Mouse (Mus musculus) ovary, adult 18-20 months (tissue): ENCODE results near the gene Mup3.
"Not testable (repeated sequence)": the region's sequence is repeated elsewhere in the genome, so short reads cannot be mapped to it uniquely, and the experiment has no call there.

Experiments
- DNase-seq: peaks from one replicate; pipeline ENCODE4 v3.0.0; 2022; ENCODE audit warnings: low spot score, mixed read lengths

Mup3 gene

DNA sequence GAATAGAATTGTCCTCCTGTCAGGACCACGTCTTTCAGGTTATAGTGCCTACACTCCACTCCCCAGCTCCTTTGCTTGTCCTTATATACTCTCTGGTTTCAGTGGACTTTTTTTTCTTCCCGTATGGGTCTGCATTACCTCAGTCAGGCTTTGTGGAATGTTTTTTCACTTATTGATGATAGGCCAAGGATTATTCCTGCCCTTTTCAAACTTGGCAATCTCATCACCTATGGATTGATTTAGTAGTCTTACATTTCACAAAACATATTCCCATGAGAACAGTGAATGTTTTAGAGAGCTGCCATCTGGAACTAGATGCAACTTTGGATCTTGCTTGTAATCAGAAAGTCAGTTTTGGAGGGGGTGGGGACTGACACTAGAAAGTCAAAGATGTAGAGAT is at the start of gene Mup3:
TSS of gene Mup3 (minus strand) at position 102 of the 400 bp plus-strand sequence.
- DNase-seq, result no peak

DNA sequence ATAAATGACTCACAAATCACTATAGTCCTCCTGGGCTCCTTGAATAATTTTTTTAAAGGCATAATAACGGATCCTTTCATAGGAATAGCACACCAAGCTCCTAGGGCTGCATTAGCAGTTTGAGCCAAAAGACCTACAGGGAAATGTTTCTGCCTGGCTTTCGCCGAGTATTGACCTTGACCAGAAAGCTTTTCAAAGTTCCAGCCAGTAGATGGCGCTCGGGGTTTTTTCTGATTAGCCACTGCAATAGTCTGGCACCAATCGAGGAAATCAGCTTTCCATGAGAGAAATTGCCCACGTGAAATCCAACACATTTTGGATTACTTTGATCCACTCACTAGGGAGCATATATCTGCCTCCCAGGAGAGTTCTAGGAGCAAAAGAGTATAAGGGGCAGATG is 46.6 kb upstream of the Mup3 start:
- DNase-seq, result no peak

DNA sequence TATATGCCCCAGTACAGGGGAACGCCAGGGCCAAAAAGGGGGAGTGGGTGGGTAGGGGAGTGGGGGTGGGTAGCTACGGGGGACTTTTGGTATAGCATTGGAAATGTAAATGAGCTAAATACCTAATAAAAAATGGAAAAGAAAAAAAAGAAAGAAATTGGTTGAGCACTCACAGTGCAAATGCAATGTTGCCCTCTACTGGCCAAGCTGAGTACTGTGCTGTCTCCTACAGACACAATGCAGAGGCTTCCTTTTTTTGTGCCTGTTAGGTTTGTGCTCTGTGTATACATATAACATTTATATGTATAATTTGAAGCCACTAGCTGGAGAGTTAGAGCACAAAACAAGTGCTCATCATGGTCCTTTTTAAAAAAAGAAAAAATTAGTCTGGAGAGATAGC is 16.2 kb upstream of the Mup3 start:
- not testable (repeated sequence) for DNase-seq

DNA sequence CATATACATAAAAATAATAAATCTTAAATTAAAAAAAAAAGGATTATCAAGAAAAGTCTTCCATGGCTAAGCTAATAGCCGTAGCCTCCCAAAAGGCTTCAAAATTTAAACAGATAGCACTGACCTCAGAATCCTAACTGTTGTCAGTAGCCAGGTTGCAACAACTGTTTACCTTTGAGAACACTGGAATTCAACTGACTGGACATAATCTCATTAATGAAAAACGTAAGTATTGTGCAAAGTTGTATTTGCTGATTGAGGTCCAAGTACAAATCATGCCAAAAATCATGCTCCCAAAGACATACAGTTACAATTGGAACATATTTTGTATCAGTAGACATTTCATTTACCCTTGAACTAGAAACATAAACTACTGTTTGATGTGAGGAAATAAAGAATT is 811 bp upstream of the Mup3 start:
- no peak for DNase-seq

DNA sequence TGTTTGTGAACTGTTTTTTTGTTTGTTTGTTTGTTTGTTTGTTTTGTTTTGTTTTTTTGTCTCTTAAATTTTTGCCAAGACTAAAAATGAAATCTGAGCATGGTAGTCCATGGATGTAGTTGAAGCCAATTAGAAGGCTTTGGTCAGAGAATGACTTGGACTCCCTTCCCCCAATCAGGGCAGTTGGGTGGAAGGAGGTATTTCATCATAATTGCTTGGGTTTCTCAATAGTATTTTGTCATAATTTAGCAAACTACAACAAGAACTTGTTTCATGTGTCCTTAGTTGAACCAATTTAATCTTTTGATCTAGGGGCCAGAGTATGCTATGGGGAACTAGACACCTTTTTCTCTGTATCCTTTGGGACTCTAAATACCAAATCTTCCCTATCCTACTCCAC is 4.4 kb downstream of the Mup3 start:
- no peak for DNase-seq

DNA sequence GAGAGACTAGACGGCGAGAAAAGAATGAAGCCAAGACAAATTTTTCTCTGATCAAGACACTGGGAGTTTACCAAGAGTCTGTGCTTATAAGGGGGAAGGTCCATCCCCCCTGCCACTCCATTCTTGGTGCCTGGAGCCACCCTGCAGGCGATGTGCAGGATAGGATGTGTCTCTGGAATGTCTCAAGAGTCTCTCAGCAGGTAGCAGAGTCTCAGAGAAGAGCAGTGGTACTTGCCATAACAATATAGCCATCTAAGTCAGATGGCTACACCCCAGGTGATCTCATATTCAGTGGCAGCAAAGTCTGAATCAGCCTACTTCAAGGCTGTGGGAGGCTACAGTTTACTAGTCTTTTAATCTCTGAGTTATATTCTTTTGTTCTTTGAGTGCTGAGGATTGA is 12.0 kb downstream of the Mup3 start:
- no peak for DNase-seq

DNA sequence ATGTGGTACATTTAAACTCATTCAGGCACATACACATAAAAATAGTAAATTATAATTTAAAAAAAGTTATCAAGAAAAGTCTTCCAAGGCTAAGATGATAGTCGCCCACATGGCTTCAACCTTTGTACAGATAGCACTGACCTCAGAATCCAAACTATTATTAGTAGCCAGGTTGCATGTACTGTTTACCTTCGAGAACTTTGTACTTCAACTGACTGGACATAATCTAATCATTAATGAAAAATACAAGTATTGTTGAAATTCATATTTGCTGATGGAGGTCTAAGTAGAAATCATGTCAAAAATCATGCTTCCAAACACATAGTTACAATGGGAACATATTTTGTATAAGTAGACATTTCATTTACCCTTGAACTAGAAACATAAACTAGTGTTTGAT is 32.4 kb downstream of the Mup3 start:
- DNase-seq, result not testable (repeated sequence)

DNA sequence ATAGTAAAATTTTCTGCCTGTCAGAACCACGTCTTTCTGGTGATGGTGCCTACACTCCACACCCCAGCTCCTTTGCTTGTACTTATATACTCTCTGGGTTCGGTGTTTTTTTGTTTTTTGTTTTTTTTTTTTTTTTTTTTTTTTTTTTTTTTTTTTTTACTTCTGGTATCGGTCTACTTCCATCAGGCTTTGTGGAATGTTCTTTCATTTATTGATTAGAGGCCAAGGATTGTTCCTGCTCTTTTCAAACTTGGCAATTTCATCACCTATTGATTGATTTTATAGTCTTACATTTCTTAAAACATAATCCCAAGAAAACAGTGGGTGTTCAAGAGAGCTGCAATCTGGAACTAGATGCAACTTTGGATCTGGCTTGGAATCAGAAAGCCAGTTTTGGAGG is 33.1 kb downstream of the Mup3 start, which contains the start of gene Mup20:
TSS of gene Mup20 (minus strand) at position 101 of the 400 bp plus-strand sequence.
- DNase-seq, result not testable (repeated sequence)
